Mouse (Mus musculus) C2C12 (cell line): ENCODE data around the gene Nebl.

Experiments used
- CTCF ChIP-seq: IDR thresholded peaks from one replicate; pipeline ENCODE4 v1.5.1; 2011; ENCODE audit not compliant: control insufficient read depth, insufficient read depth, insufficient read length
- FOSL1 ChIP-seq: IDR thresholded peaks from one replicate; pipeline ENCODE4 v1.8.0; 2011; ENCODE audit warnings: mild to moderate bottlenecking, low read length; ENCODE audit not compliant: poor library complexity, insufficient read depth, severe bottlenecking
- MAX ChIP-seq: IDR thresholded peaks from one replicate; pipeline ENCODE4 v1.6.1; 2011; ENCODE audit warnings: mild to moderate bottlenecking, control low read depth
- MYOG ChIP-seq: IDR thresholded peaks from one replicate; pipeline ENCODE4 v1.6.1; 2011; ENCODE audit not compliant: control insufficient read depth, insufficient read length; ENCODE audit errors: extremely low read depth
- USF1 ChIP-seq: IDR thresholded peaks from one replicate; pipeline ENCODE4 v1.6.1; 2011; ENCODE audit warnings: low read depth, mild to moderate bottlenecking, control low read depth, moderate library complexity

- TF ChIP-seq MYOG (no peak), CTCF (no peak), USF1 (no peak), MAX (no peak), FOSL1 (no peak)
These were observed 433.8 kb downstream of the Nebl start for GRCm38 (mm10) chr2:17297496-17297895.
